Mouse (Mus musculus) hindbrain, postnatal 0 days (tissue): ENCODE data around the gene Lrp6. TPM values are rescaled to one million over a fixed set of nuclear protein-coding genes. Genes with fewer than 3 reads are reported as not detected.

Experiments used
- ATAC-seq: fragments of 200-750 bp; cut with Nextera tagmentation; 2 replicates; pipeline ENCODE4 v1.8.0; 2017; ENCODE audit warnings: mild to moderate bottlenecking, moderate TSS enrichment, moderate library complexity
- DNase-seq: peaks from one replicate; pipeline ENCODE4 v3.0.0-alpha.2; 2015; ENCODE audit warnings: low spot score
- H3K27ac ChIP-seq: fragments of 300-500 bp; sonication (generic); 2 replicates; pipeline ENCODE4 v1.5.1; 2014; ENCODE audit warnings: mild to moderate bottlenecking
- H3K27me3 ChIP-seq: fragments of 300-500 bp; sonication (generic); 2 replicates; pipeline ENCODE4 v1.6.1; 2014; ENCODE audit warnings: low read length, mixed read lengths; ENCODE audit not compliant: insufficient read depth
- H3K36me3 ChIP-seq: fragments of 300-500 bp; sonication (generic); 2 replicates; pipeline ENCODE4 v1.6.1; 2014; ENCODE audit warnings: low read length, mixed read lengths; ENCODE audit not compliant: insufficient read depth
- H3K4me1 ChIP-seq: fragments of 300-500 bp; sonication (generic); 2 replicates; pipeline ENCODE4 v1.6.1; 2014; ENCODE audit warnings: antibody characterized with exemption, low read length, mixed read lengths; ENCODE audit not compliant: insufficient read depth
- H3K4me2 ChIP-seq: fragments of 300-500 bp; sonication (generic); 2 replicates; pipeline ENCODE4 v1.6.1; 2014; ENCODE audit warnings: low read depth, mild to moderate bottlenecking, low read length, moderate library complexity, mixed read lengths
- H3K4me3 ChIP-seq: fragments of 300-500 bp; sonication (generic); 2 replicates; pipeline ENCODE4 v1.5.1; 2014; ENCODE audit warnings: low read length
- H3K9ac ChIP-seq: fragments of 300-500 bp; sonication (generic); replicated peaks from 2 replicates; pipeline ENCODE4 v1.6.1; 2014; ENCODE audit warnings: mild to moderate bottlenecking, low read length, moderate library complexity, mixed read lengths
- H3K9me3 ChIP-seq: fragments of 300-500 bp; sonication (generic); 2 replicates; pipeline ENCODE4 v1.6.1; 2016; ENCODE audit warnings: low read length, mixed read lengths
- CTCF ChIP-seq: IDR thresholded peaks from 2 replicates; pipeline ENCODE4 v1.5.1; 2016; ENCODE audit warnings: antibody characterized with exemption, control low read depth, low read depth
- WGBS: fragments of 180-500 bp; shearing (Covaris S2); extraction: QIAGEN DNeasy Blood & Tissue Kit; methylation state at CpG from one replicate; pipeline ENCODE4 v1.1.7; 2014; 5-methylcytosine and 5-hydroxymethylcytosine counted together
- polyA plus RNA-seq: library from polyadenylated mRNA; unstranded; fragments of >200 nt; fragmentation: Nextera tagmentation; extraction: Ambion mirVana; gene quantifications from 2 replicates; pipeline ENCODE4 v1.2.1, GENCODE M21; 2015
- total RNA-seq: library from RNA; depleted of rRNA; stranded (reverse); fragments of >200 nt; gene quantifications from 2 replicates; pipeline ENCODE4 v1.2.3, GENCODE M21; 2014

Gene Lrp6
- total and polyA plus RNA-seq, 2 experiments from 2014 or later: 13.0 to 23.9 TPM

DNA sequence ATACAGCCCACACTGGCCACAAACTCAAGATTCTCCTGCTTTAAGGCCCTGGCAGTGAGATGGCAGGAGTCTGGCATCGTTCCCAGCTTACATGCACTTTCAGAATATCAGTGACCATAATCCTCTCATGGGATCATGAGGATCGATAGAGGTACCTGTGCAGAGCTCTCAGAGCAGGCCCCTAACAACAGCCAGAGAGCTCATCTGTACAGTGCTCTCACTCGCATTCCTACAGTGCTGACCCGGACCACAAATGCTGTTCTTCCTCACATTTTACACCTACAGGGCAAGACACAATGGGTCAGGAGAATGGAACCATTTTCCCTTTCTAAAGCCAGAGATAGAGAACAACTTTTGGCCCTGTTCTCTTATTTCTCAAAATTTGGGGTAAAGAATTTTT lies 77.6 kb downstream of the Lrp6 start:
- H3K36me3 ChIP-seq: peaks cover 13% of the 10 kb centered on the region; the same call in 1 of the 2 replicates
- TF ChIP-seq CTCF: no peak
- 0 out of 2 replicates have a peak, but pooled peaks cover 2% of the 10 kb centered on the region for H3K4me1 ChIP-seq
- H3K9me3 ChIP-seq: no peaks in the 10 kb centered on the region
- WGBS: 82% methylated on average over 4 of the region's 4 CpGs
- H3K4me3 ChIP-seq: no peak overlapping the region
- no peak overlapping the region for H3K4me2 ChIP-seq
- DNase-seq (no peak), ATAC-seq (no peak)
- no peak overlapping the region for H3K9ac ChIP-seq
- H3K27me3 ChIP-seq: no peaks in the 10 kb centered on the region
- no peak overlapping the region for H3K27ac ChIP-seq

DNA sequence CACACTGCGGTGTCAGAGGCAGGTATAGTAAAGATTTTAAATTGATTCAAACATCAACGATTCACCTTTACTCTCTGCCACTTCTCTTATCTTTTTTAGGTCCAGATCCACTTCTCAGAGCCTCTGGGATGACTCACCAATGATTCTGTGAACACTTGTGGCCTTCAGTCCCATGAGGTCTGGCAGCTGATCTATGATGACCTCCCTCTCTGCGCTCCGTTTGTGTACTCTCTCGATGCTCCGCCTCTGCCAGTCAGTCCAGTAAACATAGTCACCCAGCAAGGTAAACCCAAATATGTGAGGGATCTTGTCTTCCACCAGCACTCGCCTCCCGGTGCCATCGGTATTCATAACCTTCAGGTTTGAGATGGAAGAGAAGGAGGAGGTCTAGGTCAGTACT lies 80.4 kb downstream of the Lrp6 start:
- Histone ChIP-seq H3K4me1 (no peaks in the 10 kb centered on the region), H3K27me3 (no peaks in the 10 kb centered on the region), H3K4me3 (no peak overlapping the region), H3K9ac (no peak overlapping the region), H3K9me3 (no peaks in the 10 kb centered on the region), H3K27ac (no peak overlapping the region), H3K4me2 (no peak overlapping the region), H3K36me3 (peaks cover 13% of the 10 kb centered on the region; the same call in 1 of the 2 replicates)
- WGBS: 95% methylated on average over 9 of the region's 9 CpGs
- DNase-seq (no peak), ATAC-seq (no peak)
- no peak for TF ChIP-seq CTCF

DNA sequence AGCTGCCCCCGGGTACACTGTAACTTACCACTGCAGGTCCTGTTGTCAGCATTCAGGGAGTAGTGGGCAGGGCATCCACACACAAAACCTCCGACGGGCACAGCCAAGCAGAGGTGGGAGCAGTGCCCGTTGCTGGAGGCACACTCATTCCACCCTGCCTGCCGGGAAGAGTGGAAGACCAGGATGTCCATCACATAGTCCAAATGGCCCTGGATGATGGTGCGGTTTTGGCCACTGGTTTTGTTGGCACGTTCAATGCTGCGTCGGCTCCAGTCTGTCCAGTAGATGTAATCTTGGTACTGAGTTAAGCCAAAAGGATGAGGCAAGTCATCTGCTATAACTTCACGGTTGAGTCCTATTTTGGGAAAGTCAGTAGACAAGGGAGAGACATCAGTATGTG lies 87.3 kb downstream of the Lrp6 start:
- no peak overlapping the region for H3K4me3 ChIP-seq
- ATAC-seq (no peak), DNase-seq (no peak)
- H3K4me1 ChIP-seq: no peaks in the 10 kb centered on the region
- 93% methylated on average over 10 of the region's 10 CpGs for whole genome bisulfite sequencing
- H3K36me3 ChIP-seq: peaks cover 18% of the 10 kb centered on the region
- no peak overlapping the region for H3K4me2 ChIP-seq
- no peak overlapping the region for H3K9ac ChIP-seq
- H3K27me3 ChIP-seq: no peaks in the 10 kb centered on the region
- no peaks in the 10 kb centered on the region for H3K9me3 ChIP-seq
- no peak for TF ChIP-seq CTCF
- no peak overlapping the region for H3K27ac ChIP-seq

DNA sequence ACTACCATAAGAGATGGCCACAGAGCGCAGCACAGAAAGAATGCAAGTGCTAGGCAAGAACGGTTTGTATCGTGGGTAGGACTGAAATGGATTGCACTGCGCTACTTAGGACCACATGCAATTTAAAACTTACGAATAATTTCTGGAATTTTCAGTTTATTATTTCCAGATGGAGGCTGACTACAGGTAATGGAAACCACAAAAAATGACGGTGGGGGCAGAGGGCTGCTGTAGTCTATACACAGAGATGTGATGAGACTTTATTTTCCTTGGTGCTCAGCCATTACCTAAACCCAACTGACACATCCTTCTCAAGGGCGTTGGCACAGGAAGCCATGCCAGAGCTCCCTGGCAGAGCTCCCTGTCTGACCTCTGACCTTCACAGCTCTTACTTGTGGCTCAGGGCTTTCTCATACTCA lies 93.6 kb downstream of the Lrp6 start:
- H3K4me1 ChIP-seq: no peaks in the 10 kb centered on the region
- H3K9me3 ChIP-seq: no peaks in the 10 kb centered on the region
- TF ChIP-seq CTCF: no peak
- H3K4me2 ChIP-seq: no peak overlapping the region
- no peaks in the 10 kb centered on the region; the same call in 1 of the 2 replicates for H3K36me3 ChIP-seq
- H3K9ac ChIP-seq: no peak overlapping the region
- no peak for ATAC-seq
- 84% methylated on average over 7 of the region's 7 CpGs for WGBS
- no peaks in the 10 kb centered on the region for H3K27me3 ChIP-seq
- no peak overlapping the region for H3K4me3 ChIP-seq
- H3K27ac ChIP-seq: no peak overlapping the region
- DNase-seq: no peak

DNA sequence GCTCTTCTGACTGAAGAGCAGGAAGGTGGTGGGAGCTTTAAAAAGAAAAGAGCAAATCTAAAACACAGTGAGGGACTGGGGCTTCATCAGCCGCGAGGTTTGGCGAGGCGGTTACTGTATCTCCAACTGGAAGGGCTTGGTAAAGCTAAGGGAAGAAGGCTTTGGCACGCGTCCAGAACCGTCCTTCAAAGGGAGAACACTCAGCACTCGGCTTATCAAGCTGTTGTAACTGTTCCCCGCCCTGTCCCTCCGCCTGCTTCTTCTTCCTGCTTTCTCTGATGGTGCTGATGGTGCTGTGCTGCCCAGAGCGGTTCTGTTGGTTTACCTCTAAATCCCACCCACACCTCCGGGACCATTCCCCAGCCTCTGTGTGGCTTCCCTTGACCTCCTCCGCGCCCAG lies 95.9 kb downstream of the Lrp6 start:
- Histone ChIP-seq H3K4me2 (no peak overlapping the region), H3K27me3 (no peaks in the 10 kb centered on the region), H3K4me1 (no peaks in the 10 kb centered on the region), H3K9me3 (no peaks in the 10 kb centered on the region), H3K27ac (no peak overlapping the region), H3K4me3 (no peak overlapping the region), H3K36me3 (no peaks in the 10 kb centered on the region; the same call in 1 of the 2 replicates), H3K9ac (no peak overlapping the region)
- DNase-seq: peak; percentile 23
- no peak for ATAC-seq
- 72% methylated on average over 14 of the region's 14 CpGs for WGBS
- TF ChIP-seq CTCF: no peak

DNA sequence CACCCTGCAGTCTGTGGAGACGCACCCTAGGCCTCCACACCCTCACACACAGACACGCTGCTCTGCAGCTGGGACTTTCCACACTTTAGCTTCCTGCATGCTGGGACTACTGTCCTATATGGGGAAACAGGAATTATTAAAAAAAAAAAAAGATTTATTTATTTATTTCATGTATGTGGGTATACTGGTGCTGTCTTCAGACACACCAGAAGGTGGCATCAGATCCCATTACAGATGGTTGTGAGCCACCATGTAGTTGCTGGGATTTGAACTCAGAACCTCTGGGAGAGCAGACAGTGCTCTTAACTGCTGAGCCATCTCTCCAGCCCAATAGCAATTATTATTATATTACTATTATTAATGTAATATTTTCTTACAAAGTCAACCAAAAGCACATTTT lies 97.5 kb downstream of the Lrp6 start:
- DNase-seq (no peak), ATAC-seq (no peak)
- Histone ChIP-seq H3K9ac (no peak overlapping the region), H3K9me3 (no peaks in the 10 kb centered on the region), H3K4me3 (no peak overlapping the region), H3K27me3 (no peaks in the 10 kb centered on the region), H3K4me1 (no peaks in the 10 kb centered on the region), H3K36me3 (peaks cover 10% of the 10 kb centered on the region; the same call in 1 of the 2 replicates), H3K27ac (no peak overlapping the region), H3K4me2 (no peak overlapping the region)
- WGBS: 93% methylated on average over 2 of the region's 2 CpGs
- peak; percentile 12; the same call in 1 of the 2 replicates for TF ChIP-seq CTCF

DNA sequence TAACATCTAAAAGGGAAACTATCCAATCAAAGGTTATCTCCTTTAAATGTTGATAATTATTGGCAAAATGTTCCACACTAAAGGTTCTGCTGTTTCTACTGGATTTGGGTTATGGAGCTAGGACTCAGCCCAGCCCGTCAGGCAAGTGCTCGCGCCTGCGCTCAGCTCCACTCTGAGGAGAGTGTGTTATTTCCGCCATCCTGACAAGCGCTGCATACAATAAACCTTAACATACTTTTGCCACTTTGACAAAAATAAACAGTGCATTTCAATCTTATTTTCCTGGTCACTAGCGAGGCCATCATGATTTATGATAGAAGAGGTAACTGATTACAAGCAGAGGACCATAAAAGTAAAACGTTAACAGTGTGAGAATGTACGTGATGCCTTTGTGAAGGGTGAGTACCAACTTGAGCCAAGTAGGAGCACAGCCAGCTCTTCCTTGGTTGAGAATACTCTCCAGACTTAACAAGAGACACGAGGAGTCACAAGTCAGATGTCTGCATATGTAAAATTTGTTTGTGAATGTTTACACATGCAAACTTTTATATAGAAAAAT lies 100.0 kb downstream of the Lrp6 start:
- Histone ChIP-seq H3K4me3 (no peak overlapping the region), H3K36me3 (peaks cover 19% of the 10 kb centered on the region), H3K4me1 (no peaks in the 10 kb centered on the region), H3K27ac (no peak overlapping the region), H3K27me3 (no peaks in the 10 kb centered on the region), H3K9me3 (no peaks in the 10 kb centered on the region), H3K4me2 (no peak overlapping the region), H3K9ac (no peak overlapping the region)
- ATAC-seq (no peak), DNase-seq (no peak)
- 86% methylated on average over 10 of the region's 10 CpGs for WGBS
- TF ChIP-seq CTCF: no peak
